Mouse (Mus musculus) cerebellum, adult (tissue): ENCODE measurements around the gene Fn3krp.

Experiments
- ATAC-seq: cut with Nextera tagmentation; 2 replicates; pipeline ENCODE4 v1.9.2; 2017; ENCODE audit warnings: mild to moderate bottlenecking, moderate library complexity, mixed read lengths; ENCODE audit not compliant: insufficient number of reproducible peaks, low FRiP score, low TSS enrichment

Fn3krp gene

GRCm38 (mm10) chr11:121420830-121421552 lies at the start of gene Fn3krp:
Fn3krp (plus strand) TSS chr11:121421401.
- peak; percentile 98 for ATAC-seq

DNA sequence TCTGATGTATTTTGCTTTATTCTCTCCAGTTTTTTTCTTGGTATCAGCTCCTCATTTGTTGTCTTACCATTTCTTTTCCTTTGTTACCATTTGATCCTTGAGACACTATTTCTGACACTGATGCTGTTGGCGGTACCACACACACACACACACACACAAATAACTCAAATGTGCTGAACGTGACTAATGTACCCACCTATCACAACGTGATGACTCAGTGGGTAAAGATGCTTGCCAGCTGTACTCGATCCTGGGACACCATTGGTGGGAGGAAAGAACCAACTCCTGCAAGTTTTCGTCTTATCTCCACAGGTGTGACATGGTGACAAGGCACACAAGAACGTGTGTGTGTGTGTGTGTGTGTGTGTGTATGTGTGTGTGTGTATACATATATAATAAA lies 47.9 kb upstream of the Fn3krp start:
- ATAC-seq, result no peak

DNA sequence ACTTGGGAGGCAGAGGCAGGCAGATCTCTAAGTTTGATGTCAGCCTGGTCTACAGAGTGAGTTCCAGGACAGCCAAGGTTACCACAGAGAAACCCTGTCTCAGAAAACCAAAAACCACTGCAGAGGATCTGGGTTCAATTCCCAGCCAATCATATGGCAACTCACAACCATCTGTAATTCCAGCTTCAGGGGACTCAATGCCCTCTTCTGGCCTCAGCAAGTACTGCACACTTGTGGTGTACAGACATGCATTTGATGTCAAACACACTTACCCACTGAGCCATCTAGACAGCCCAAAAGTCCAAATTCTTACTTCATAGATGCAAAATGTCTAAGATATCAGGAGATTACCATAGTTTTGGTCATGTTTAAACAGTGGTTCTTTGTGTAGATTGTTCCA lies 42.6 kb upstream of the Fn3krp start:
- no peak for ATAC-seq

- ATAC-seq, result no peak
Observed at GRCm38 (mm10) chr11:121380294-121380693, 40.9 kb upstream of the Fn3krp start.

- peak; percentile 93 for ATAC-seq
Observed at GRCm38 (mm10) chr11:121387750-121388553, 33.2 kb upstream of the Fn3krp start, which contains the start of gene Rab40b. Rab40b (minus strand) TSS chr11:121388251.

DNA sequence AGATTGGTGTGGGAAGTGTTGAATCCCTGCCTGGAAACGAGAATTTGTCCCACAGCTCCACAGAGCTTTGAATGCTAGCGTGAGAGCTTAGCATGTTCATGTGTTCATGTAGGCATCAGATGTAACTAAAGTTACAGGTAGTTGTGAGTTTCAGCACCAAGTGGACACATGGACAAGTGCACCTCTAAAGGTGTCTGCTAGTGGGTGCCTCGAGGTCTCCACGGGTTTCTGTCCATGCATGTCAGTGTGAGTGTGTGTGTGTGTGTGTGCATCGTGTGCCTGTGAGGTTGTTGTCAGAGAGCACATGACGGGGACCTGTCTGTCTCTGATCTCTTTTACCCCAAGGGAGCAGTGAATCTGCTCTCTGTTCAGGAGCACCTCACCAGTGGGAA lies 32.7 kb upstream of the Fn3krp start:
- ATAC-seq, result no peak

DNA sequence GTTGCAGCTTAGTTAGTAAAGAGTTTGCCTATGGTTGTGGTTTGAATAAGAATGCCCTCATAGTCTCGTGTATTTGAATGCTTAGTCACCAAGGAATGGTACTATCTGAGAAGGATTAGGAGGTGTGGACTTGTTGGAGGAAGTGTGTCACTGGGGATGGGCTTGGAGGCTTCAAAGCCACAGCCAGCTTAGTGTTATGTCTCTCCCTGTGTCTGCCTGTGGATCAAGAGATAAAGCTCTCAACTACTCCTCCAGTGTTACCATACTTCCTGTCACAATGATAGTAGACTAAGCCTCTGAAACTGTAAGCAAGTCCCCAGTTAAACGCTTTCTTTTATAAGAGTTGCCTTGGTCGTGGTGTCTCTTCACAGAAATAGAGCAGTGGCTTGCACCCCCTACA lies 30.4 kb upstream of the Fn3krp start:
- ATAC-seq, result no peak

GRCm38 (mm10) chr11:121392405-121392804 lies 28.8 kb upstream of the Fn3krp start:
- ATAC-seq, result no peak

DNA sequence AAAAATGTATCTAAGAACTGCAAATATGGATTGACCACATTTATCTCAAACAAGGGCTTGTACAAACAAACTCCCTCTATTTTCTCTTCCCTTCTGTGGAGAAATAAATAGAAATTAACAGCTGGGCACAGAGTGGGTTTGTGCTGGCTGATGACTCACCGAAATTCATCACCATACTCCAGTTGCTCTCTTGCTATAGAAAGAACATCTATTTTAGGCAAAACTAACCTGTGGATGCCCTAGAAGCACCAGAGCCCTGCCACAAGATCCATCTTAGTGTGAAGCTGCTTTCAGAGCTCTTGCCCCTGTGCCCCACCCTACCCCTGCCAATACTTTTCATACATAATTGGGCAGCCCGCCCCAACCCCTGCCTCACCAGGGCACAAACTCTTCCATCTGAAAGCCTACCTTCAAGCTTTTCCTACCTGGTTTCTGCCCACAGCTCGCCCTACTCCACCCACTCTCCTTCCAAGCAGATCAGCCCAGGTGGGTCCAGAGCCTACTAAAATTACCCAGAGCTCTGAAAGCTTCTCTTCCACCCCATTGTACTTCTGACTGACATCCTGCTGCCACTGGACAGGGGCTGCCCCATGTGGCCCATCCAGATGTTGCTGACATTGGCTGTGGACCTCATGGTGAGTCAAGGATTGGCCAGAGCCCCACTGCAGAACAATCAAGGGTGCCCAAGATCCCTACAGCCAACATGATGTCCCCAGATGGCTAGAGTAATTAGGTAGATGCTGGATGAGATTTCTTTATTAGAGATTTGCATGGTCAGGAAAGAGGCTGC lies 13.6 kb upstream of the Fn3krp start:
- no peak for ATAC-seq

DNA sequence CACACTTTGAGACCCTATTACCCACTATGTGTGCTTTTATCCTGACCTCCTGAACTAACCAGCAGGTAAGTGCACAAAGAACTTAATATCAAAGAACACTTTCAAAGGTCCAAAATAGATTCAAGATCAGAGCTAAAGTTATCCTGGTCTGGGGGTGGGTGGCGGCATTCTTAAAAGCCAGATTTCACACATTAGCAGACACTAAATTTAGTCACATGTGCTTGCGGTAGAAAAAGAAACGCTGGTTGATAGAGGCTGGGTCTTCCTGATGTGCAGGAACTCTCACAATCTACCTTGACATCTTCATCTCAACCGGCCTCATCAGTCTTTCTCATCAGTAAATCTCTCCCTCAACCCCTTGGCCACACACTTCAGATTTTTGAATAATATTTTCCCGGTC lies 6.4 kb upstream of the Fn3krp start:
- ATAC-seq, result no peak

DNA sequence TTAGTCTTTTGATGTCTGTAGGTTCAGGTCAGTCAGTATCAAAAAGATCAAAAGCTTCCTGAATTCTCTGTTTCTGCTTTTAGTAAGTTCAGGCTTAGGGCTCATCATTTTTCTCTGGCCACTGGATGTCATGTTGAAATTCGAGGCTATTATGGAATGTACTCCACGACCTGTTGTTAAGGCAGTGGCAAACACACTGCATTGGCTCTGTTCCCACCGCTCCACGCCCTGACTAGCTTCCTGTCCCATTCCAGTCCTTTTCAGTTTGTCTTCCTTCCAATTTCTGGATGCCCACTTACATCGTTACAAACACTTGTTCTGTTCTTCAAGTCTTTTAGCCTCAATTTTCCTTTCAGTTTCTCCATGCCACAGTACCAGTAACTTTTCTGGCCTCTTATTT lies 5.8 kb upstream of the Fn3krp start:
- no peak for ATAC-seq

GRCm38 (mm10) chr11:121417971-121418370 lies 3.2 kb upstream of the Fn3krp start:
- ATAC-seq, result no peak

GRCm38 (mm10) chr11:121418932-121419331 lies 2.3 kb upstream of the Fn3krp start:
- ATAC-seq, result no peak

DNA sequence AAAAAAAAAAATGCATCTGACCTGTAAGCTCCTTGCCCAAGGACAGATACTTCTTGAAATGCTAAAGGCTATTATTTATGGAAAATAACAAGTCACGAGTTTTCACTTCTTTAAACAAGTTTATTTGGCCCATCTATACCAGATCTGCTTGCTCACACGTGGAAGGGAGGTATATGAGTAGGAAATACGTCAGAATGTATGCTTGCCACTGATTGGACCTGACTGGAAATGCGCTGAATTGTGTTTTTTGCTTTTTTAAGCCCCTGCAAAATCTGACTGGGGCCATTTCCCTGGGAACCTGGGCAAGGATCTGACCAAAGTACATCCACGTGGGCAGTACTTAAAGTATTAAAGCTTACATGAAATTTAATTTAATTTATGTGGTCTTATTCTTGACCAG lies 822 bp upstream of the Fn3krp start:
- ATAC-seq, result no peak

- ATAC-seq, result no peak; the same call in 1 of the 2 replicates
Observed at GRCm38 (mm10) chr11:121421553-121422173, 462 bp downstream of the Fn3krp start.

- ATAC-seq, result no peak
Observed at GRCm38 (mm10) chr11:121433397-121433796, 12.2 kb downstream of the Fn3krp start.

- ATAC-seq, result peak; percentile 97
Observed at GRCm38 (mm10) chr11:121434156-121435155, 13.3 kb downstream of the Fn3krp start, which contains the start of gene Fn3k. Fn3k (plus strand) TSS chr11:121434913.

DNA sequence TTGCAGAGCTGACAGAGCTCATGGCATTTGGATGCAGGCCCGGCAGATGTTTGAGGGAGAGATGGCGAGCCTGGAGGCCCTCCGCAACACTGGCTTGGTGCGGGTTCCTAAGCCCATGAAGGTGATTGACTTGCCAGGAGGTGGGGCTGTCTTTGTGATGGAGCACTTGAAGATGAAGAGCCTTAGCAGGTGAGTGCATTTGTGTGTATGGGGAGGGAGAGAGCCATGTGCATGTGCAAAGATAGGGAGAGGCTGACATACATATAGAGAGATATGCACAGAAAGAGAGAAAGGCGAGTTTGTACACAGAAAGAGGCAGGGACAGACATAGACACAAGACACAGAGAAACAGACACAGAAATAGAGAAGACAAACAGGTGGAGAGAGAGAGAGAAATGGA lies 16.0 kb downstream of the Fn3krp start:
- no peak for ATAC-seq

DNA sequence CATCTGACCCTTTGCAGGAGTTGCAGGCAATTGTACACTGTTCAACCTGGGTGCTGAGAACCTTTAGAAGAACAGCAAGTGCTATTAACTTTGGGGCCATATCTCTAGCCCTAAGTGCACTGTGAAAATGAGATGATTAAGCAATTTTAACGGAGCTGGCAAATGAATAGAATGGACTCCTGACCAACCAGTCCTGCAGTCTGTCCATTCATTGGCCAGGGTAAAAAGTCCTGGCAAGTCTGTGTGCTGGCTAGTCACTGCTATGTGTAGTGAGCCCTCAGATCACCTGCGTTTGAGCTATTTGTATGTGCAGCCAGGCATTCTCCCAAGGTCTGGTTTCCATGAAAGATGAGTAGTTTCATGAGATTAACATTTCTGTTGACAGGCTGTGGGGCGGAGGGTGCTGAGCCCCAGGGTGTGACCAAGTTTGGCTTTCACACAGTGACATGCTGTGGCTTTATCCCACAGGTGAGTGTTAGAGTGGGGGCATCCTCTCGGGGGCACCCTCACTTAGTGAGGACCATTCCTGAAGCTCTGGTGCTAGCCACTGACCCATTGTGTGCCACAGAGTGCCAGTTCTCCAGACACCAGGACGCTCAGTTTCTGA lies 18.6 kb downstream of the Fn3krp start:
- ATAC-seq, result no peak
